Mouse (Mus musculus): Measurements from ENCODE around the gene Cfc1. TPM values are rescaled to one million over a fixed set of nuclear protein-coding genes. Genes with fewer than 3 reads are reported as not detected.
A peak's percentile ranks its signal among the peaks of the same experiment; 100 is the strongest.

Cfc1 gene
- polyA plus RNA-seq, 1 experiment from 2014 or later = 0.50 TPM

- H3K4me1 ChIP-seq (ENCODE audit: control insufficient read depth, insufficient read depth, low read length) = no peaks in the 10 kb centered on the region
- H3K9me3 ChIP-seq (replicated peaks; ENCODE audit: control insufficient read depth, low read length) = no peaks in the 10 kb centered on the region
- no peak overlapping the region for H3K27ac ChIP-seq (ENCODE audit: low read depth, low read length)
- no peak overlapping the region for H3K4me2 ChIP-seq
- no peak overlapping the region for H3K9ac ChIP-seq (ENCODE audit: low read depth, low read length)
- 70% methylated on average over 8 of the region's 8 CpGs for WGBS (ENCODE audit: insufficient replicate concordance)
- ATAC-seq (replicated peaks; ENCODE audit: insufficient number of reproducible peaks, low FRiP score, low TSS enrichment) = no peak
- no peaks in the 10 kb centered on the region for H3K27me3 ChIP-seq (ENCODE audit: control insufficient read depth, insufficient read depth, low read length)
- H3K4me3 ChIP-seq (ENCODE audit: low read depth, low read length) = no peak overlapping the region
- H3K36me3 ChIP-seq (ENCODE audit: control insufficient read depth, insufficient read depth, low read length) = no peaks in the 10 kb centered on the region
These were observed 29.1 kb downstream of the Cfc1 start for GRCm38 (mm10) chr1:34564383-34565045.

- no peak overlapping the region for H3K4me2 ChIP-seq
- H3K9me3 ChIP-seq (replicated peaks; ENCODE audit: control insufficient read depth, low read length) = no peaks in the 10 kb centered on the region
- WGBS (ENCODE audit: insufficient replicate concordance) = 100% methylated on average over 2 of the region's 2 CpGs
- no peak overlapping the region for H3K9ac ChIP-seq (ENCODE audit: low read depth, low read length)
- H3K36me3 ChIP-seq (ENCODE audit: control insufficient read depth, insufficient read depth, low read length) = no peaks in the 10 kb centered on the region
- H3K27ac ChIP-seq (ENCODE audit: low read depth, low read length) = no peak overlapping the region
- H3K27me3 ChIP-seq (ENCODE audit: control insufficient read depth, insufficient read depth, low read length) = no peaks in the 10 kb centered on the region
- ATAC-seq (replicated peaks; ENCODE audit: insufficient number of reproducible peaks, low FRiP score, low TSS enrichment) = no peak
- no peak overlapping the region for H3K4me3 ChIP-seq (ENCODE audit: low read depth, low read length)
- H3K4me1 ChIP-seq (ENCODE audit: control insufficient read depth, insufficient read depth, low read length) = no peaks in the 10 kb centered on the region
These were observed 32.7 kb downstream of the Cfc1 start for GRCm38 (mm10) chr1:34568120-34568519.

GRCm38 (mm10) chr1:34569876-34570275 is 34.4 kb downstream of the Cfc1 start:
- Histone ChIP-seq H3K27me3 (ENCODE audit: control insufficient read depth, insufficient read depth, low read length) (no peaks in the 10 kb centered on the region), H3K4me1 (ENCODE audit: control insufficient read depth, insufficient read depth, low read length) (no peaks in the 10 kb centered on the region), H3K36me3 (ENCODE audit: control insufficient read depth, insufficient read depth, low read length) (no peaks in the 10 kb centered on the region), H3K4me2 (no peak overlapping the region), H3K4me3 (ENCODE audit: low read depth, low read length) (no peak overlapping the region), H3K27ac (ENCODE audit: low read depth, low read length) (no peak overlapping the region), H3K9ac (ENCODE audit: low read depth, low read length) (no peak overlapping the region), H3K9me3 (replicated peaks; ENCODE audit: control insufficient read depth, low read length) (no peaks in the 10 kb centered on the region)
- no peak for ATAC-seq (replicated peaks; ENCODE audit: insufficient number of reproducible peaks, low FRiP score, low TSS enrichment)
- 69% methylated on average over 2 of the region's 2 CpGs for WGBS (ENCODE audit: insufficient replicate concordance)

- no peaks in the 10 kb centered on the region for H3K9me3 ChIP-seq (replicated peaks; ENCODE audit: control insufficient read depth, low read length)
- H3K9ac ChIP-seq (ENCODE audit: low read depth, low read length) = no peak overlapping the region
- no peak overlapping the region for H3K4me2 ChIP-seq
- WGBS (ENCODE audit: insufficient replicate concordance) = 76% methylated on average over 6 of the region's 6 CpGs
- ATAC-seq (replicated peaks; ENCODE audit: insufficient number of reproducible peaks, low FRiP score, low TSS enrichment) = no peak
- H3K27ac ChIP-seq (ENCODE audit: low read depth, low read length) = no peak overlapping the region
- H3K4me3 ChIP-seq (ENCODE audit: low read depth, low read length) = no peak overlapping the region
- no peaks in the 10 kb centered on the region for H3K4me1 ChIP-seq (ENCODE audit: control insufficient read depth, insufficient read depth, low read length)
- H3K27me3 ChIP-seq (ENCODE audit: control insufficient read depth, insufficient read depth, low read length) = no peaks in the 10 kb centered on the region
- H3K36me3 ChIP-seq (ENCODE audit: control insufficient read depth, insufficient read depth, low read length) = no peaks in the 10 kb centered on the region
These were observed 36.0 kb downstream of the Cfc1 start for GRCm38 (mm10) chr1:34571431-34571830.

GRCm38 (mm10) chr1:34573221-34573620 is 37.8 kb downstream of the Cfc1 start:
- H3K4me2 ChIP-seq = no peak overlapping the region
- no peak overlapping the region for H3K4me3 ChIP-seq (ENCODE audit: low read depth, low read length)
- ATAC-seq (replicated peaks; ENCODE audit: insufficient number of reproducible peaks, low FRiP score, low TSS enrichment) = no peak
- no peaks in the 10 kb centered on the region for H3K9me3 ChIP-seq (replicated peaks; ENCODE audit: control insufficient read depth, low read length)
- no peak overlapping the region for H3K27ac ChIP-seq (ENCODE audit: low read depth, low read length)
- no peaks in the 10 kb centered on the region for H3K36me3 ChIP-seq (ENCODE audit: control insufficient read depth, insufficient read depth, low read length)
- WGBS (ENCODE audit: insufficient replicate concordance) = 78% methylated on average over 6 of the region's 6 CpGs
- no peak overlapping the region for H3K9ac ChIP-seq (ENCODE audit: low read depth, low read length)
- H3K4me1 ChIP-seq (ENCODE audit: control insufficient read depth, insufficient read depth, low read length) = no peaks in the 10 kb centered on the region
- H3K27me3 ChIP-seq (ENCODE audit: control insufficient read depth, insufficient read depth, low read length) = no peaks in the 10 kb centered on the region

GRCm38 (mm10) chr1:34578851-34579781 is 43.7 kb downstream of the Cfc1 start, which contains the start of gene Amer3:
Gene Amer3 (plus strand): TSS chr1:34579657.
- Histone ChIP-seq H3K4me1 (ENCODE audit: control insufficient read depth, insufficient read depth, low read length) (peaks cover 9% of the 10 kb centered on the region), H3K36me3 (ENCODE audit: control insufficient read depth, insufficient read depth, low read length) (no peaks in the 10 kb centered on the region), H3K9ac (ENCODE audit: low read depth, low read length) (0 out of 2 replicates have a peak within 1 kb of the TSS, but pooled peaks have one; percentile 39), H3K4me3 (ENCODE audit: low read depth, low read length) (peak within 1 kb of the TSS; percentile 48), H3K27ac (ENCODE audit: low read depth, low read length) (no peak within 1 kb of the TSS), H3K27me3 (ENCODE audit: control insufficient read depth, insufficient read depth, low read length) (peaks cover 22% of the 10 kb centered on the region), H3K4me2 (peak within 1 kb of the TSS; percentile 84), H3K9me3 (replicated peaks; ENCODE audit: control insufficient read depth, low read length) (no peaks in the 10 kb centered on the region)
- WGBS (ENCODE audit: insufficient replicate concordance) = under 1% methylated on average over 47 of the region's 53 CpGs
- ATAC-seq (replicated peaks; ENCODE audit: insufficient number of reproducible peaks, low FRiP score, low TSS enrichment) = peak; percentile 59; the same call in 1 of the 2 replicates

- Histone ChIP-seq H3K9ac (ENCODE audit: low read depth, low read length) (no peak overlapping the region), H3K36me3 (ENCODE audit: control insufficient read depth, insufficient read depth, low read length) (no peaks in the 10 kb centered on the region), H3K9me3 (replicated peaks; ENCODE audit: control insufficient read depth, low read length) (no peaks in the 10 kb centered on the region), H3K27me3 (ENCODE audit: control insufficient read depth, insufficient read depth, low read length) (peaks cover 22% of the 10 kb centered on the region), H3K4me3 (ENCODE audit: low read depth, low read length) (peak overlapping the region; percentile 48), H3K27ac (ENCODE audit: low read depth, low read length) (no peak overlapping the region), H3K4me2 (peak overlapping the region; percentile 84), H3K4me1 (ENCODE audit: control insufficient read depth, insufficient read depth, low read length) (peaks cover 9% of the 10 kb centered on the region)
- WGBS (ENCODE audit: insufficient replicate concordance) = 4% methylated on average over 18 of the region's 18 CpGs
- 0 out of 2 replicates have a peak, but pooled peaks have one; percentile 22 for ATAC-seq (replicated peaks; ENCODE audit: insufficient number of reproducible peaks, low FRiP score, low TSS enrichment)
These were observed 44.4 kb downstream of the Cfc1 start for GRCm38 (mm10) chr1:34579782-34580356.

GRCm38 (mm10) chr1:34582218-34582617 is 46.8 kb downstream of the Cfc1 start:
- no peaks in the 10 kb centered on the region for H3K9me3 ChIP-seq (replicated peaks; ENCODE audit: control insufficient read depth, low read length)
- H3K4me3 ChIP-seq (ENCODE audit: low read depth, low read length) = no peak overlapping the region
- peaks cover 9% of the 10 kb centered on the region for H3K4me1 ChIP-seq (ENCODE audit: control insufficient read depth, insufficient read depth, low read length)
- H3K27ac ChIP-seq (ENCODE audit: low read depth, low read length) = no peak overlapping the region
- H3K4me2 ChIP-seq = no peak overlapping the region
- no peaks in the 10 kb centered on the region for H3K36me3 ChIP-seq (ENCODE audit: control insufficient read depth, insufficient read depth, low read length)
- H3K9ac ChIP-seq (ENCODE audit: low read depth, low read length) = no peak overlapping the region
- ATAC-seq (replicated peaks; ENCODE audit: insufficient number of reproducible peaks, low FRiP score, low TSS enrichment) = no peak
- WGBS (ENCODE audit: insufficient replicate concordance) = 76% methylated on average over 6 of the region's 6 CpGs
- H3K27me3 ChIP-seq (ENCODE audit: control insufficient read depth, insufficient read depth, low read length) = peaks cover 22% of the 10 kb centered on the region

Measured in heart, embryonic 11.5 days (tissue).